Mouse (Mus musculus): ENCODE results near the gene Larp6. TPM values are rescaled to one million over a fixed set of nuclear protein-coding genes. Genes with fewer than 3 reads are reported as not detected.

The Larp6 gene
- polyA plus RNA-seq, 1 experiment, result 1.3 TPM

DNA sequence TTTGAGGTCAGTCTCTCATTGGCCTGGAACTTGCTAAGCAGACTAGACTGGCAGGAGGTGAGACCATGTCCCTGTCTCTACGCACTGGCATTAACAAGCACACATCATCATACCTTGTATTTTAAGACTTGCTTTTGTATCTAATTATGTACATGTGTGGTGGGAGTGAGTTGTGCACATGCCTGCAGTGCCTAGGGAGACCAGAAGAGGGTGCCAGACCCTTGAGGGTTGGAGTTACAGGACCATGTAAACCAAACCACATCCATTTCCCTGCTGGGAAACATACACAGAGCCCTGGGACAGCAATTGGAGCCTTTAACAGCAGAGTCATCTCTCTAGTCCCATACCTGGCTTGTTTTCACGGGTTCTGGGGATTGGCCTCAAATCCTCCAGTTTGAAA lies 18.8 kb upstream of the Larp6 start:
- DNase-seq (ENCODE audit: low read depth in 1 of 2, low spot score in 2 of 2), result no peak

DNA sequence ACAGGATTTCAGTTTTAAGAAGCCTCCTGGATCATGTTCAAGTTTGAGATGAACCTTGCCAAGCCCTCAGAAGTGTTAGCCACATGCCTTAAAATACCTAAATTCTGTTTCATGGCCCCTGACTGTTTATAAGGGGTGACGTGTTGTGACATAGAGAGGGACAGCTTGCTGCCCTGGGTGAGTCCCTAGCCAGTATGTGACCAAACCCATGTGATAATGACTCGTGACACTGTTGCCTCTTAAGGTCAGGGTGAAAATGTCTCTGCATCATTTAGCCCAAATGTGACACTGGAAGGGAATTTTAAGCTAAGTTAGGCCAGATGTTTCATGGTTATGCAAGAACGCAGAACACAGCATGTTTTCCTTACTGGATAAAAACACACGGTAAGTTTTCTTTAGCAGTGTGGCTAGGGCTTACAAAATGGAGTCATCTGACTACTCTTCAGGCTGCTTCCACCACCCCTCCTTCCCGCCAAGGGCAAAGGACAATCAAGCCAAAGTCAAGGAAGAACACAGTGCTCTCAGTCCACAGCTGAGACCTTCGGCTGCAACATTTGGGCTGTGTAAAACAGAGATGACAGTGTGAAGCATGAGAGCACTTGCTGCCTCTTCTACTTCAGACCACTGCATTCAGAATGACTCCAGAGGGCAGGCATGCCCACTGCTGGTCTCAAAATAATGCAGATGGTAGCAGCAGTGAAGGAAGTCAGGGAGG lies 16.4 kb upstream of the Larp6 start:
- Histone ChIP-seq H3K4me1 (ENCODE audit: control insufficient read depth, insufficient read depth, insufficient read length) (no peaks in the 10 kb centered on the region), H3K4me3 (ENCODE audit: extremely low read depth, insufficient read depth, insufficient read length) (no peak overlapping the region), H3K27me3 (ENCODE audit: control insufficient read depth, insufficient read depth, low read length) (no peaks in the 10 kb centered on the region), H3K27ac (ENCODE audit: insufficient read depth, low read length) (no peak overlapping the region), H3K36me3 (ENCODE audit: control insufficient read depth, insufficient read depth, low read length) (no peaks in the 10 kb centered on the region)
- TF ChIP-seq CTCF (IDR thresholded peaks at IDR 0.05; ENCODE audit: extremely low read depth, insufficient read depth, insufficient read length, insufficient replicate concordance), result no peak
- TF ChIP-seq POLR2A (IDR thresholded peaks at IDR 0.05; ENCODE audit: low read depth, low read length), result no peak
- WGBS, result 81% methylated on average over 6 of the region's 6 CpGs
- DNase-seq (ENCODE audit: low read depth in 1 of 2, low spot score in 2 of 2), result no peak

More for the DNA sequence above, 18.8 kb upstream of the Larp6 start:
- H3K36me3 ChIP-seq (ENCODE audit: control insufficient read depth, insufficient read depth, low read length), result no peaks in the 10 kb centered on the region
- WGBS, result 83% methylated on average over 2 of the region's 2 CpGs
- H3K4me3 ChIP-seq (ENCODE audit: extremely low read depth, insufficient read depth, insufficient read length), result no peak overlapping the region
- H3K27me3 ChIP-seq (ENCODE audit: control insufficient read depth, insufficient read depth, low read length), result no peaks in the 10 kb centered on the region
- TF ChIP-seq CTCF (IDR thresholded peaks at IDR 0.05; ENCODE audit: extremely low read depth, insufficient read depth, insufficient read length, insufficient replicate concordance) (no peak), POLR2A (IDR thresholded peaks at IDR 0.05; ENCODE audit: low read depth, low read length) (no peak)
- H3K27ac ChIP-seq (ENCODE audit: insufficient read depth, low read length), result no peak overlapping the region
- no peaks in the 10 kb centered on the region for H3K4me1 ChIP-seq (ENCODE audit: control insufficient read depth, insufficient read depth, insufficient read length)

DNA sequence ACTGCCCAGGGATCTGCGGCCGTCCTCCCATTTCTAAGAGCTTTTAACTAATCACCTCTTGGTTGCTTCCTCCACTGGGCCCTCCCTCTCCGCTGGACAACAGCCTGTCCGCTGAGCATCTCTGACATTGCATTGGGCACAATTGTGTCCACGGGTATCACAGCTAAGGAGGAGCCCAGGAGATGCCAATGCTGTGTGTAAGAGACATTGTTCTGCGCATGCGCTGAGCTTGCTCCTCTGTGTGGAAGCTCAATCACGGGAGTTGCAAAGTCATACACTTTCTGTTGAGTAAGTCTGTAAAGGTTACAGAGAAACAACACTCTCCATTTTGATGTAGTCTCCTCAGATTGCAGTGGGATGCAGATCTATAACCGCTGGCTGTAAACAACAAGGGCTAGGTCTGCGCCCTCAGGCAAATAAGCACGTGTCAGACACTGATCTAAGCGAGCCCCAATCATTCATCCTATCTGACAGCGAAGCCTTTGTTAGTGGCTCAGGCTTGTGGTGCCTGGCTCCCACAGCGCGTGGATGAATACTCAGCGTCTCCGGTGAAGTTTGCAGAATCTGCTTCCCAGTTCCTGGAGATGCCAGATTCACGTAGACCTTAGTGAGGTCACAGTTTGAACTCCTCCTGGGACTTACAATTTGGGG lies 13.1 kb upstream of the Larp6 start:
- Histone ChIP-seq H3K27me3 (ENCODE audit: control insufficient read depth, insufficient read depth, low read length) (no peaks in the 10 kb centered on the region), H3K27ac (ENCODE audit: insufficient read depth, low read length) (no peak overlapping the region), H3K4me3 (ENCODE audit: extremely low read depth, insufficient read depth, insufficient read length) (no peak overlapping the region), H3K4me1 (ENCODE audit: control insufficient read depth, insufficient read depth, insufficient read length) (no peaks in the 10 kb centered on the region), H3K36me3 (ENCODE audit: control insufficient read depth, insufficient read depth, low read length) (no peaks in the 10 kb centered on the region)
- 92% methylated on average over 18 of the region's 18 CpGs for WGBS
- TF ChIP-seq POLR2A (IDR thresholded peaks at IDR 0.05; ENCODE audit: low read depth, low read length) (no peak), CTCF (IDR thresholded peaks at IDR 0.05; ENCODE audit: extremely low read depth, insufficient read depth, insufficient read length, insufficient replicate concordance) (no peak)
- no peak for DNase-seq (ENCODE audit: low read depth in 1 of 2, low spot score in 2 of 2)

DNA sequence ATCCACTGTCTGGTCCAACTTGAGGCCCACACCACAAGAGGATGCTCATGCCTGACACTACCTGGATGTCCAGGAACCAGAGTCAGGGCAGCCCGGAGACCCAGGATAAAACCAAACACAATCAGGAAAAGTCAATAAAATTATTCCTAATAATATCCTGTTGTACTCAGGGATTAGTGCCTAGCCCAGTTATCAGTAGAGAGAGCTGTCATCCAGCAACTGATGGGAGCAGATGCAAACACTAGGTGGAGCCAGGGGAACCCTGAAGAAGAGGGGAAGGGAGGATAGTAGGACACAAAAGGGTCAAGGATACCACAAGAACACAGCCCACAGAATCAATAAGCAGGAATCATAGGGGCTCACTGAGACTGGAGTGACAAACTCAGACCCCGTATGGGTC lies 5.2 kb upstream of the Larp6 start:
- 96% methylated on average over 2 of the region's 2 CpGs for WGBS
- Histone ChIP-seq H3K4me1 (ENCODE audit: control insufficient read depth, insufficient read depth, insufficient read length) (no peaks in the 10 kb centered on the region), H3K36me3 (ENCODE audit: control insufficient read depth, insufficient read depth, low read length) (no peaks in the 10 kb centered on the region), H3K27me3 (ENCODE audit: control insufficient read depth, insufficient read depth, low read length) (peaks cover under 1% of the 10 kb centered on the region; the same call in 1 of the 2 replicates), H3K27ac (ENCODE audit: insufficient read depth, low read length) (no peak overlapping the region), H3K4me3 (ENCODE audit: extremely low read depth, insufficient read depth, insufficient read length) (no peak overlapping the region)
- TF ChIP-seq CTCF (IDR thresholded peaks at IDR 0.05; ENCODE audit: extremely low read depth, insufficient read depth, insufficient read length, insufficient replicate concordance) (no peak), POLR2A (IDR thresholded peaks at IDR 0.05; ENCODE audit: low read depth, low read length) (no peak)
- DNase-seq (ENCODE audit: low read depth in 1 of 2, low spot score in 2 of 2), result no peak

DNA sequence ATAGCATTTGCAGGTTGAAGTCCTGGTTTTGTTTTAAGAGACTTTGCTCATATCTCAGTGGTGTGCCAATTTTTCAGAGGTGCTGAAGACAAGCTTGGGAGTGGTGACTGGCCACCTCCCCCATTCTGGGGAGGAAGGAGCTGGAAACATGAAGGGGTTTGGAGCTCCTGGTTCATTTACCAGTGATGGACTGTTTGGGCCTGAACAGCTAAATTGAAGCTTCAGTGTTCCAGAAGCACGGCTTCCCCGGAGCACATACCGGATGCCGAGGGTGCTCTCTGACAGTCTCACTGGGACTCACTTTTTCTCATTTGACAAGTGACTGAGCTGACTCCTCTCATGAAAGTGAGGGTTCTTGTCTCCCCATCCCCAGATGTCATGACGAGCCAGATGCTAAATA lies 4.2 kb upstream of the Larp6 start:
- Histone ChIP-seq H3K4me3 (ENCODE audit: extremely low read depth, insufficient read depth, insufficient read length) (no peak overlapping the region), H3K36me3 (ENCODE audit: control insufficient read depth, insufficient read depth, low read length) (no peaks in the 10 kb centered on the region), H3K27me3 (ENCODE audit: control insufficient read depth, insufficient read depth, low read length) (peaks cover 8% of the 10 kb centered on the region), H3K4me1 (ENCODE audit: control insufficient read depth, insufficient read depth, insufficient read length) (no peaks in the 10 kb centered on the region; the same call in 1 of the 2 replicates), H3K27ac (ENCODE audit: insufficient read depth, low read length) (no peak overlapping the region)
- no peak for DNase-seq (ENCODE audit: low read depth in 1 of 2, low spot score in 2 of 2)
- WGBS, result 90% methylated on average over 5 of the region's 5 CpGs
- TF ChIP-seq CTCF (IDR thresholded peaks at IDR 0.05; ENCODE audit: extremely low read depth, insufficient read depth, insufficient read length, insufficient replicate concordance), result no peak
- TF ChIP-seq POLR2A (IDR thresholded peaks at IDR 0.05; ENCODE audit: low read depth, low read length), result no peak

DNA sequence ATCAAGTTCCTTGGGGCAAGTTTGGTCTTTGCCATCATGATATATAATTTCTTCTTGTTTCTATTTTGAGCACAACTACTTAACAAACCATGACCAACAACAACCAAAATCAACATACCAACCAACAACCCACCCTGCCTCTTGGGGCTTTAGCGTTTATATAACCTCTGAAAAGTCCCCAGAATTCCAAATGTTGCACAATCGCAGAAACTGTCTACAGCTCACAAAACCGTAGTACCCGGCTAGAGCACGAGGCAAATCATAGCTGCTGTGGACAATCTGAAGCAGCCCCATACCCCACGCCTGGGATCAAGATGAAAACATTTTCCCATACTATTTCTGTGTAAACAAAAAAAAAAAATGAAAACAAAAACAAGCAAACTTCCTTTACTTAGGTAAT lies 3.1 kb upstream of the Larp6 start:
- no peak for TF ChIP-seq POLR2A (IDR thresholded peaks at IDR 0.05; ENCODE audit: low read depth, low read length)
- no peak for TF ChIP-seq CTCF (IDR thresholded peaks at IDR 0.05; ENCODE audit: extremely low read depth, insufficient read depth, insufficient read length, insufficient replicate concordance)
- DNase-seq (ENCODE audit: low read depth in 1 of 2, low spot score in 2 of 2), result no peak
- Histone ChIP-seq H3K4me1 (ENCODE audit: control insufficient read depth, insufficient read depth, insufficient read length) (no peaks in the 10 kb centered on the region; the same call in 1 of the 2 replicates), H3K27me3 (ENCODE audit: control insufficient read depth, insufficient read depth, low read length) (peaks cover 8% of the 10 kb centered on the region), H3K27ac (ENCODE audit: insufficient read depth, low read length) (no peak overlapping the region), H3K36me3 (ENCODE audit: control insufficient read depth, insufficient read depth, low read length) (no peaks in the 10 kb centered on the region), H3K4me3 (ENCODE audit: extremely low read depth, insufficient read depth, insufficient read length) (no peak overlapping the region)
- 87% methylated on average over 6 of the region's 6 CpGs for WGBS

DNA sequence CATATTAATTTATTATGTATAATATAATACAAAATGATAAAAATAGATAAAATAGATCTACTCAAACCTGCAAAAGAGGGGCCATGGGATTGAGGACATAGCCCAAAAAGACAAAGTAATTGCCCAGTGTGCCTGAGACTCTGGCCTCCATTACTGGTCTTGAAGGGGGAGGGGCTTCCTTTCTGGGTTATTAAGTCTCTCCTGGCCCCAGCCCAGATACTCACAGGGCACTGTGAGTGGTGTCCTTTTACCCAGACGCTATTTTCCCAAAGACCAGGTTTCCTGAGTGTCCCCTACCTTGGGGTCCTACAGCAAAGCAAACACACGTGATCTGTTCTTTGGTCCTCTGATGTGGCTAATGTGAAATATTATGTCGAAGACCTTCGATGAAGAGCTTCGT lies 778 bp upstream of the Larp6 start:
- TF ChIP-seq CTCF (IDR thresholded peaks at IDR 0.05; ENCODE audit: extremely low read depth, insufficient read depth, insufficient read length, insufficient replicate concordance), result no peak
- no peak for TF ChIP-seq POLR2A (IDR thresholded peaks at IDR 0.05; ENCODE audit: low read depth, low read length)
- H3K27ac ChIP-seq (ENCODE audit: insufficient read depth, low read length), result no peak overlapping the region
- H3K27me3 ChIP-seq (ENCODE audit: control insufficient read depth, insufficient read depth, low read length), result peaks cover 8% of the 10 kb centered on the region
- no peak for DNase-seq (ENCODE audit: low read depth in 1 of 2, low spot score in 2 of 2)
- no peaks in the 10 kb centered on the region for H3K36me3 ChIP-seq (ENCODE audit: control insufficient read depth, insufficient read depth, low read length)
- H3K4me1 ChIP-seq (ENCODE audit: control insufficient read depth, insufficient read depth, insufficient read length), result no peaks in the 10 kb centered on the region; the same call in 1 of the 2 replicates
- 88% methylated on average over 5 of the region's 5 CpGs for WGBS
- H3K4me3 ChIP-seq (ENCODE audit: extremely low read depth, insufficient read depth, insufficient read length), result no peak overlapping the region
